27 mouse cellular contexts compared by ENCODE assay signal in the genomic region with DNA sequence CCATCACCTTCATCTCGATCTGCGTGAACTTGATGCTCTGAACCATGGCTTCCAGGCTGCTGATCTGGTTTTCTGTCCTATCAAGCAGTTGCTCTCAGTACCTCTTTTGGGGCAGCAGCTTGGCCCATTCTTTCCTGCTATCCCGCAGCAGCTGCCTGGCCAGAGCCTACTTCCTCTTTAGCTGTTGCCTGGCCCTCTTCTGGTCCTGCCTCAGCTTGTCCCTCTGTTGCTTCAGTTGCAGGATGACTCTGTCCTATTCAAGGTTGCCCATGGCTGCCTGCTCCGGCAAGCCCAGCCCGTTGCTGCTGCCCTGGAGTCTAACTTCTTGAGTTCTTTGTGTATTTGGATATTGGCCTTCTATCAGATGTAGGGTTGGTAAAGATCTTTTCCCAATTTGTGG.
A peak's percentile ranks its signal among the peaks of the same experiment; 100 is the strongest.
DNase-seq lines count a peak whose midpoint lies in the region; ATAC-seq lines count a peak whose summit lies in the region.
"Had no signal": no experiment of that assay in that cellular context is flagged by ENCODE, and none has a peak within 500 bp of the region (broad histone marks: within the 10 kb centered on the region; RNA-seq: fewer than 3 reads in every experiment).

No protein-coding gene starts in this region.

- H3K9ac ChIP-seq in forebrain, embryonic 11.5 days (ENCODE audit: low read length) = no peak overlapping the region
- H3K9ac ChIP-seq: embryonic facial prominence, embryonic 13.5 days; forebrain, embryonic 15.5 days; heart, embryonic 13.5 days; hindbrain, embryonic 12.5 days; hindbrain, embryonic 15.5 days had no signal

- ATAC-seq in megakaryocyte, adult 5-6 weeks (ENCODE audit: poor library complexity, severe bottlenecking) = peak; percentile 99
- ATAC-seq in forebrain, embryonic 11.5 days (replicated peaks; ENCODE audit: low FRiP score) = no peak
- ATAC-seq: forebrain, embryonic 15.5 days; intestine, postnatal 0 days had no signal

- H3K4me3 ChIP-seq in forebrain, embryonic 11.5 days (ENCODE audit: low read depth, low read length) = no peak overlapping the region
- H3K4me3 ChIP-seq: embryonic facial prominence, embryonic 10.5 days; embryonic facial prominence, embryonic 13.5 days; erythroblast, embryonic 14.5 days; forebrain, embryonic 10.5 days; forebrain, embryonic 15.5 days; heart, adult 2 months; heart, embryonic 10.5 days; heart, embryonic 13.5 days; hindbrain, embryonic 12.5 days; hindbrain, embryonic 15.5 days had no signal

- 92% methylated on average over 5 of the region's 5 CpGs for WGBS in forebrain, embryonic 11.5 days

- peak; percentile 49 for DNase-seq in A20 (ENCODE audit: low read depth, low spot score)
- DNase-seq in fat pad, adult 2 months (ENCODE audit: extremely low read depth, low read depth, low spot score) = peak; percentile 4
- DNase-seq in forebrain, embryonic 11.5 days (ENCODE audit: low spot score) = no peak
- no peak for DNase-seq in spleen, adult 18-20 months
- DNase-seq in Muller cell, postnatal 12 days (ENCODE audit: inconsistent ontology term) = no peak
- DNase-seq: adrenal gland, adult 2 months; cerebellum, adult 11 months; cerebellum, adult 2 months; cerebellum, adult 9-11 months; cerebellum, postnatal 25 days; embryo, embryonic 11 days; gastrocnemius, postnatal 25 days; heart, adult 2 months; heart, postnatal 14 days; heart, postnatal 4 days had no signal

- H3K27me3 ChIP-seq in forebrain, embryonic 11.5 days (ENCODE audit: control insufficient read depth, insufficient read depth, low read length) = no peaks in the 10 kb centered on the region
- H3K27me3 ChIP-seq: embryonic facial prominence, embryonic 13.5 days; forebrain, embryonic 15.5 days; heart, embryonic 13.5 days; hindbrain, embryonic 12.5 days; hindbrain, embryonic 15.5 days had no signal

- H3K9me3 ChIP-seq in forebrain, embryonic 11.5 days (ENCODE audit: control insufficient read depth, low read length) = no peaks in the 10 kb centered on the region
- H3K9me3 ChIP-seq: embryonic facial prominence, embryonic 13.5 days; forebrain, embryonic 10.5 days; forebrain, embryonic 15.5 days; G1E; heart, embryonic 10.5 days; heart, embryonic 13.5 days; hindbrain, embryonic 12.5 days had no signal

- no peak overlapping the region for H3K4me2 ChIP-seq in forebrain, embryonic 11.5 days (ENCODE audit: low read depth, low read length, severe bottlenecking)
- H3K4me2 ChIP-seq: embryonic facial prominence, embryonic 13.5 days; forebrain, embryonic 15.5 days; heart, embryonic 13.5 days; hindbrain, embryonic 12.5 days; hindbrain, embryonic 15.5 days had no signal

- H3K36me3 ChIP-seq in forebrain, embryonic 11.5 days (ENCODE audit: control insufficient read depth, insufficient read depth, low read length) = no peaks in the 10 kb centered on the region
- H3K36me3 ChIP-seq: embryonic facial prominence, embryonic 10.5 days; embryonic facial prominence, embryonic 13.5 days; forebrain, embryonic 10.5 days; forebrain, embryonic 15.5 days; G1E; heart, embryonic 10.5 days; heart, embryonic 13.5 days; hindbrain, embryonic 12.5 days; hindbrain, embryonic 15.5 days had no signal

- no peaks in the 10 kb centered on the region for H3K4me1 ChIP-seq in forebrain, embryonic 11.5 days (replicated peaks; ENCODE audit: control insufficient read depth, insufficient read depth, low read length)
- H3K4me1 ChIP-seq: embryonic facial prominence, embryonic 10.5 days; embryonic facial prominence, embryonic 13.5 days; forebrain, embryonic 10.5 days; forebrain, embryonic 15.5 days; heart, embryonic 10.5 days; heart, embryonic 13.5 days; hindbrain, embryonic 12.5 days; hindbrain, embryonic 15.5 days had no signal

- H3K27ac ChIP-seq in forebrain, embryonic 11.5 days (ENCODE audit: low read depth, low read length) = no peak overlapping the region
- H3K27ac ChIP-seq: embryonic facial prominence, embryonic 10.5 days; embryonic facial prominence, embryonic 13.5 days; forebrain, embryonic 10.5 days; forebrain, embryonic 15.5 days; heart, adult 2 months; heart, embryonic 10.5 days; heart, embryonic 13.5 days; hindbrain, embryonic 12.5 days; hindbrain, embryonic 15.5 days had no signal

Comparison
In these comparisons a context has a peak if more than half of its experiments do, and no peak if none do; other contexts are left out.
1. DNase-seq: peak in A20 (single experiment) and fat pad, adult 2 months (single experiment); none in forebrain, embryonic 11.5 days (single experiment), spleen, adult 18-20 months (0 of 2) and Muller cell, postnatal 12 days (single experiment).